Mouse (Mus musculus) forebrain, embryonic 12.5 days (tissue): Measurements from ENCODE around the gene Preb. TPM values are rescaled to one million over a fixed set of nuclear protein-coding genes. Genes with fewer than 3 reads are reported as not detected.
A peak's percentile ranks its signal among the peaks of the same experiment; 100 is the strongest.

ENCODE experiments used
- ATAC-seq: fragments of 200-750 bp; cut with Nextera tagmentation; 2 replicates; pipeline ENCODE4 v1.8.0; 2017; ENCODE audit warnings: moderate TSS enrichment; ENCODE audit not compliant: low FRiP score
- H3K27ac ChIP-seq: fragments of 300-500 bp; sonication (generic); 2 replicates; pipeline ENCODE4 v1.5.1; 2016; ENCODE audit warnings: mild to moderate bottlenecking
- H3K27me3 ChIP-seq: fragments of 300-500 bp; sonication (generic); 2 replicates; pipeline ENCODE4 v1.6.1; 2016; ENCODE audit warnings: mild to moderate bottlenecking
- H3K36me3 ChIP-seq: fragments of 300-500 bp; sonication (generic); replicated peaks from 2 replicates; pipeline ENCODE4 v1.6.1; 2016; ENCODE audit warnings: mild to moderate bottlenecking
- H3K4me1 ChIP-seq: fragments of 300-500 bp; sonication (generic); 2 replicates; pipeline ENCODE4 v1.6.1; 2016
- H3K4me2 ChIP-seq: fragments of 300-500 bp; sonication (generic); 2 replicates; pipeline ENCODE4 v1.6.1; 2016; ENCODE audit warnings: mild to moderate bottlenecking, moderate library complexity
- H3K4me3 ChIP-seq: fragments of 300-500 bp; sonication (generic); replicated peaks from 2 replicates; pipeline ENCODE4 v1.5.1; 2016; ENCODE audit warnings: mild to moderate bottlenecking
- H3K9ac ChIP-seq: fragments of 300-500 bp; sonication (generic); 2 replicates; pipeline ENCODE4 v1.6.1; 2016; ENCODE audit warnings: mild to moderate bottlenecking
- H3K9me3 ChIP-seq: fragments of 300-500 bp; sonication (generic); 2 replicates; pipeline ENCODE4 v1.6.1; 2016
- WGBS: fragments of 180-500 bp; shearing (Covaris S2); methylation state at CpG from one replicate; pipeline ENCODE4 v1.1.7; 2016; 5-methylcytosine and 5-hydroxymethylcytosine counted together
- polyA plus RNA-seq: library from polyadenylated mRNA; unstranded; fragments of >200 nt; fragmentation: Nextera tagmentation; extraction: Ambion mirVana; gene quantifications from 2 replicates; pipeline ENCODE4 v1.2.1, GENCODE M21; 2016

The Preb gene
- polyA plus RNA-seq, 1 experiment from 2014 or later: 133 TPM

GRCm38 (mm10) chr5:30969440-30969839 lies 9.3 kb upstream of the Preb start:
- Histone ChIP-seq H3K4me3 (no peak overlapping the region), H3K27ac (no peak overlapping the region), H3K4me1 (no peaks in the 10 kb centered on the region), H3K4me2 (no peak overlapping the region), H3K9ac (no peak overlapping the region), H3K9me3 (no peaks in the 10 kb centered on the region), H3K36me3 (no peaks in the 10 kb centered on the region), H3K27me3 (peaks cover 7% of the 10 kb centered on the region; the same call in 1 of the 2 replicates)
- ATAC-seq: no peak
- 80% methylated on average over 2 of the region's 2 CpGs for WGBS

- Histone ChIP-seq H3K9me3 (no peaks in the 10 kb centered on the region), H3K4me1 (no peaks in the 10 kb centered on the region), H3K36me3 (no peaks in the 10 kb centered on the region), H3K9ac (no peak within 1 kb of the TSS), H3K4me3 (no peak within 1 kb of the TSS), H3K27me3 (peaks cover 7% of the 10 kb centered on the region; the same call in 1 of the 2 replicates), H3K27ac (no peak within 1 kb of the TSS), H3K4me2 (no peak within 1 kb of the TSS)
- 74% methylated on average over 8 of the region's 8 CpGs for WGBS
- ATAC-seq: no peak
These were observed 8.3 kb upstream of the Preb start, which contains the start of gene Tcf23 for GRCm38 (mm10) chr5:30968416-30968815. Gene Tcf23 (plus strand): TSS chr5:30968662.

GRCm38 (mm10) chr5:30966189-30966588 lies 6.0 kb upstream of the Preb start:
- WGBS: 86% methylated on average over 4 of the region's 4 CpGs
- Histone ChIP-seq H3K4me2 (no peak overlapping the region), H3K4me3 (no peak overlapping the region), H3K36me3 (no peaks in the 10 kb centered on the region), H3K9me3 (no peaks in the 10 kb centered on the region), H3K4me1 (no peaks in the 10 kb centered on the region), H3K27me3 (peaks cover 10% of the 10 kb centered on the region; the same call in 1 of the 2 replicates), H3K27ac (no peak overlapping the region), H3K9ac (no peak overlapping the region)
- no peak for ATAC-seq

- H3K9me3 ChIP-seq: no peaks in the 10 kb centered on the region
- H3K9ac ChIP-seq: no peak overlapping the region
- WGBS: 69% methylated on average over 3 of the region's 3 CpGs
- H3K27me3 ChIP-seq: peaks cover 9% of the 10 kb centered on the region; the same call in 1 of the 2 replicates
- H3K4me1 ChIP-seq: peaks cover 5% of the 10 kb centered on the region
- no peaks in the 10 kb centered on the region for H3K36me3 ChIP-seq
- no peak overlapping the region for H3K27ac ChIP-seq
- H3K4me3 ChIP-seq: no peak overlapping the region
- H3K4me2 ChIP-seq: no peak overlapping the region
- ATAC-seq: no peak
These were observed 3.8 kb upstream of the Preb start for GRCm38 (mm10) chr5:30963916-30964315.

- Histone ChIP-seq H3K27ac (no peak overlapping the region), H3K4me2 (no peak overlapping the region), H3K36me3 (peaks cover 13% of the 10 kb centered on the region), H3K4me3 (no peak overlapping the region), H3K9me3 (no peaks in the 10 kb centered on the region), H3K9ac (no peak overlapping the region), H3K27me3 (0 out of 2 replicates have a peak, but pooled peaks cover 3% of the 10 kb centered on the region), H3K4me1 (peaks cover 21% of the 10 kb centered on the region)
- ATAC-seq: no peak
- WGBS: 85% methylated on average over 10 of the region's 10 CpGs
These were observed 1.7 kb upstream of the Preb start for GRCm38 (mm10) chr5:30961545-30962505.

- H3K27ac ChIP-seq: no peak overlapping the region
- H3K9ac ChIP-seq: no peak overlapping the region; the same call in 1 of the 2 replicates
- peaks cover 21% of the 10 kb centered on the region for H3K4me1 ChIP-seq
- peak overlapping the region; percentile 86 for H3K4me2 ChIP-seq
- H3K27me3 ChIP-seq: 0 out of 2 replicates have a peak, but pooled peaks cover 3% of the 10 kb centered on the region
- H3K36me3 ChIP-seq: peaks cover 16% of the 10 kb centered on the region
- no peaks in the 10 kb centered on the region for H3K9me3 ChIP-seq
- H3K4me3 ChIP-seq: 0 out of 2 replicates have a peak overlapping the region, but pooled peaks have one; percentile 78
- ATAC-seq: no peak
- 89% methylated on average over 2 of the region's 2 CpGs for WGBS
These were observed 653 bp upstream of the Preb start for GRCm38 (mm10) chr5:30960814-30961213.

- WGBS: 43% methylated on average over 19 of the region's 19 CpGs
- Histone ChIP-seq H3K4me2 (peak overlapping the region; percentile 86), H3K4me3 (peak overlapping the region; percentile 78), H3K9me3 (no peaks in the 10 kb centered on the region), H3K36me3 (peaks cover 31% of the 10 kb centered on the region), H3K4me1 (peaks cover 21% of the 10 kb centered on the region), H3K27ac (peak overlapping the region; percentile 88), H3K27me3 (0 out of 2 replicates have a peak, but pooled peaks cover 3% of the 10 kb centered on the region), H3K9ac (peak overlapping the region; percentile 89)
- ATAC-seq: no peak
These were observed 835 bp downstream of the Preb start for GRCm38 (mm10) chr5:30959198-30959854.

- no peak for ATAC-seq
- Histone ChIP-seq H3K36me3 (peaks cover 45% of the 10 kb centered on the region), H3K27ac (no peak overlapping the region), H3K27me3 (0 out of 2 replicates have a peak, but pooled peaks cover 3% of the 10 kb centered on the region), H3K4me2 (peak overlapping the region; percentile 6; the same call in 1 of the 2 replicates), H3K9me3 (no peaks in the 10 kb centered on the region), H3K4me3 (no peak overlapping the region), H3K4me1 (peaks cover 21% of the 10 kb centered on the region), H3K9ac (no peak overlapping the region)
- 93% methylated on average over 6 of the region's 6 CpGs for WGBS
These were observed 2.3 kb downstream of the Preb start for GRCm38 (mm10) chr5:30957891-30958290.

GRCm38 (mm10) chr5:30955751-30956150 lies 4.4 kb downstream of the Preb start:
- Histone ChIP-seq H3K4me3 (no peak overlapping the region), H3K9me3 (no peaks in the 10 kb centered on the region)
- no peak for ATAC-seq

GRCm38 (mm10) chr5:30954556-30954955 lies 5.6 kb downstream of the Preb start:
- Histone ChIP-seq H3K4me2 (no peak overlapping the region), H3K27me3 (no peaks in the 10 kb centered on the region), H3K27ac (no peak overlapping the region), H3K4me1 (peaks cover 28% of the 10 kb centered on the region), H3K9ac (no peak overlapping the region), H3K9me3 (no peaks in the 10 kb centered on the region), H3K4me3 (no peak overlapping the region), H3K36me3 (peaks cover 61% of the 10 kb centered on the region)
- WGBS: 94% methylated on average over 9 of the region's 9 CpGs
- ATAC-seq: no peak

More at GRCm38 (mm10) chr5:30955751-30956150, 4.4 kb downstream of the Preb start:
- H3K27ac ChIP-seq: no peak overlapping the region
- no peak overlapping the region for H3K9ac ChIP-seq
- no peaks in the 10 kb centered on the region for H3K27me3 ChIP-seq
- H3K4me2 ChIP-seq: no peak overlapping the region
- peaks cover 21% of the 10 kb centered on the region for H3K4me1 ChIP-seq
- peaks cover 61% of the 10 kb centered on the region for H3K36me3 ChIP-seq
- WGBS: 95% methylated on average over 6 of the region's 6 CpGs

GRCm38 (mm10) chr5:30954065-30954464 lies 6.1 kb downstream of the Preb start:
- no peaks in the 10 kb centered on the region for H3K27me3 ChIP-seq
- peaks cover 30% of the 10 kb centered on the region for H3K4me1 ChIP-seq
- WGBS: 98% methylated on average over 6 of the region's 6 CpGs
- no peak for ATAC-seq
- H3K4me3 ChIP-seq: no peak overlapping the region
- peaks cover 61% of the 10 kb centered on the region for H3K36me3 ChIP-seq
- H3K27ac ChIP-seq: no peak overlapping the region
- H3K9me3 ChIP-seq: no peaks in the 10 kb centered on the region
- H3K4me2 ChIP-seq: no peak overlapping the region
- H3K9ac ChIP-seq: no peak overlapping the region

- ATAC-seq: no peak
- H3K36me3 ChIP-seq: peaks cover 53% of the 10 kb centered on the region
- 86% methylated on average over 5 of the region's 5 CpGs for WGBS
These were observed 7.6 kb downstream of the Preb start for GRCm38 (mm10) chr5:30952551-30952950.

More at GRCm38 (mm10) chr5:30952551-30952950, 7.6 kb downstream of the Preb start:
- Histone ChIP-seq H3K27me3 (no peaks in the 10 kb centered on the region), H3K4me1 (peaks cover 17% of the 10 kb centered on the region), H3K9ac (no peak overlapping the region), H3K4me3 (no peak overlapping the region), H3K4me2 (no peak overlapping the region), H3K27ac (no peak overlapping the region), H3K9me3 (no peaks in the 10 kb centered on the region)
